Mouse (Mus musculus) megakaryocyte, embryonic 14.5 days (primary cell): ENCODE measurements around the gene Rdh8.

Experiments used
- FLI1 ChIP-seq: IDR thresholded peaks from 2 replicates; pipeline ENCODE4 v1.6.1; 2012; ENCODE audit warnings: low read length, inconsistent platforms, mixed read lengths
- GATA1 ChIP-seq: IDR thresholded peaks from 3 replicates; pipeline ENCODE4 v1.6.1; 2012; ENCODE audit warnings: mixed read lengths, low read length, inconsistent platforms, borderline replicate concordance

DNA sequence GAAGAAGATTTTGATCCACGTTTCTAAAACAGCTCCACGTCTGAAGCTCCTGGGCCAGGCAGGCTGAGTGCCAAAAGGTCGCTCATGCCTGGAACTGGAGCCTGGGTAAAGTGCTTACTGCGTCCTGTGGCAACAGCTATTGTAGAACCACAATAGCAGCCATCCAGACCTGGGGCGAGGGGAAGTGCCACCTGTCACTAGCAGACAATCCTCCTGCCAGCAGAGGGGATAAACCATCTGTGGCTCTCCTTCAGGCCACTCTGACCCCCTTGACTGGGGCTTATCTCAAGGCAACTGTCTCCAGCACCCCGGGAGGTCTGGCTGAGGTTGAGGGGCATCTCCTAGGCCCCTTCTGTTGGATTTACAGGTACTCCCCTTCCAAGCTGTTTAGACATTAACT is 20.6 kb downstream of the Rdh8 start:
- TF ChIP-seq FLI1: no peak
- no peak for TF ChIP-seq GATA1
